Mouse (Mus musculus) urinary bladder, postnatal 36 days (tissue): Measurements from ENCODE around the gene Cd3e.
"Not testable (repeated sequence)": the region's sequence is repeated elsewhere in the genome, so short reads cannot be mapped to it uniquely, and the experiment has no call there.

Source experiments
- DNase-seq, 2 experiments: peaks; one replicate each; pipeline ENCODE4 v3.0.0; 2022; ENCODE audit warnings: low spot score in 2 of 2, mixed read lengths in 1 of 2

Gene Cd3e

GRCm38 (mm10) chr9:45009180-45010078 is at the start of gene Cd3e:
Gene Cd3e (minus strand): TSS chr9:45009627.
- DNase-seq: no peak

GRCm38 (mm10) chr9:45058304-45058940 is 49.0 kb upstream of the Cd3e start:
- DNase-seq: no peak

- DNase-seq: peak; percentile 72 to 74
Observed at GRCm38 (mm10) chr9:45055082-45055713, 45.8 kb upstream of the Cd3e start, which contains the start of gene Mpzl3. Gene Mpzl3 (plus strand): TSS chr9:45055186.

- DNase-seq: no peak
Observed at GRCm38 (mm10) chr9:45050301-45050700, 40.9 kb upstream of the Cd3e start.

- no peak for DNase-seq
Observed at GRCm38 (mm10) chr9:45049731-45050130, 40.3 kb upstream of the Cd3e start.

- DNase-seq: no peak
Observed at GRCm38 (mm10) chr9:45048511-45048910, 39.1 kb upstream of the Cd3e start.

- DNase-seq: no peak
Observed at GRCm38 (mm10) chr9:45046973-45047372, 37.5 kb upstream of the Cd3e start.

- DNase-seq: peak in 1 of 2 experiments; percentile 12
Observed at GRCm38 (mm10) chr9:45042947-45043346, 33.5 kb upstream of the Cd3e start.

- peak; percentile 78 to 85 for DNase-seq
Observed at GRCm38 (mm10) chr9:45042056-45042720, 32.8 kb upstream of the Cd3e start.

- DNase-seq: peak; percentile 47 to 55
Observed at GRCm38 (mm10) chr9:45041131-45041838, 31.9 kb upstream of the Cd3e start.

GRCm38 (mm10) chr9:45040066-45040845 is 30.8 kb upstream of the Cd3e start:
- DNase-seq: peak in 1 of 2 experiments; percentile 19

GRCm38 (mm10) chr9:45039499-45039898 is 30.1 kb upstream of the Cd3e start, which contains the start of gene Mpzl2:
Gene Mpzl2 (plus strand): TSS chr9:45039799.
- no peak for DNase-seq

GRCm38 (mm10) chr9:45037803-45038202 is 28.4 kb upstream of the Cd3e start:
- DNase-seq: not testable (repeated sequence)

GRCm38 (mm10) chr9:45034526-45034925 is 25.1 kb upstream of the Cd3e start:
- DNase-seq: no peak

- no peak for DNase-seq
Observed at GRCm38 (mm10) chr9:45032261-45032660, 22.8 kb upstream of the Cd3e start.

GRCm38 (mm10) chr9:45030341-45030740 is 20.9 kb upstream of the Cd3e start:
- no peak for DNase-seq

- no peak for DNase-seq
Observed at GRCm38 (mm10) chr9:45027376-45027775, 17.9 kb upstream of the Cd3e start.

- peak; percentile 32 to 48 for DNase-seq
Observed at GRCm38 (mm10) chr9:45024187-45024586, 14.8 kb upstream of the Cd3e start.

- DNase-seq: no peak
Observed at GRCm38 (mm10) chr9:45023638-45024037, 14.2 kb upstream of the Cd3e start.

- peak; percentile 49 to 52 for DNase-seq
Observed at GRCm38 (mm10) chr9:45022800-45023199, 13.4 kb upstream of the Cd3e start.
